Mouse (Mus musculus) thymus, postnatal 10 days (tissue): ENCODE measurements at regions not wholly inside any gene's neighbourhood (a gene's known extent, or its start where the extent isn't known, plus 50 kb on each side); places are given as distances from the start of the nearest gene placed in this dataset.
"Not testable (repeated sequence)": the region's sequence is repeated elsewhere in the genome, so short reads cannot be mapped to it uniquely, and the experiment has no call there.

Experiments used
- DNase-seq, 2 experiments: peaks; one replicate each; pipeline ENCODE4 v3.0.0; 2021; ENCODE audit warnings: low spot score in 2 of 2

- no peak for DNase-seq
Observed at GRCm38 (mm10) chr2:48315306-48315705, 498.6 kb upstream of the Acvr2a start.

GRCm38 (mm10) chr2:48316180-48316889 lies 497.6 kb upstream of the Acvr2a start:
- no peak for DNase-seq

- no peak for DNase-seq
Observed at GRCm38 (mm10) chr2:48317821-48318220, 496.1 kb upstream of the Acvr2a start.

GRCm38 (mm10) chr2:48318384-48319030 lies 495.4 kb upstream of the Acvr2a start:
- DNase-seq = no peak

- DNase-seq = no peak
Observed at GRCm38 (mm10) chr2:48321471-48321870, 492.4 kb upstream of the Acvr2a start.

GRCm38 (mm10) chr2:48322278-48322677 lies 491.6 kb upstream of the Acvr2a start:
- no peak for DNase-seq

- no peak for DNase-seq
Observed at GRCm38 (mm10) chr2:48328204-48328603, 485.7 kb upstream of the Acvr2a start.

GRCm38 (mm10) chr2:48332783-48333182 lies 481.1 kb upstream of the Acvr2a start:
- DNase-seq = no peak

GRCm38 (mm10) chr2:48348021-48348420 lies 465.9 kb upstream of the Acvr2a start:
- DNase-seq = no peak

GRCm38 (mm10) chr2:48349794-48350193 lies 464.1 kb upstream of the Acvr2a start:
- DNase-seq = no peak

- DNase-seq = no peak
Observed at GRCm38 (mm10) chr2:48350206-48350605, 463.7 kb upstream of the Acvr2a start.

GRCm38 (mm10) chr2:48371572-48371971 lies 442.3 kb upstream of the Acvr2a start:
- DNase-seq = not testable (repeated sequence)

- no peak for DNase-seq
Observed at GRCm38 (mm10) chr2:48373086-48373485, 440.8 kb upstream of the Acvr2a start.

- DNase-seq = no peak
Observed at GRCm38 (mm10) chr2:48374302-48374701, 439.6 kb upstream of the Acvr2a start.

GRCm38 (mm10) chr2:48378160-48378559 lies 435.7 kb upstream of the Acvr2a start:
- no peak for DNase-seq

- DNase-seq = no peak
Observed at GRCm38 (mm10) chr2:48378749-48379148, 435.2 kb upstream of the Acvr2a start.

- no peak for DNase-seq
Observed at GRCm38 (mm10) chr2:48380140-48380539, 433.8 kb upstream of the Acvr2a start.

GRCm38 (mm10) chr2:48380786-48381185 lies 433.1 kb upstream of the Acvr2a start:
- no peak for DNase-seq

- no peak for DNase-seq
Observed at GRCm38 (mm10) chr2:48381481-48382075, 432.3 kb upstream of the Acvr2a start.

GRCm38 (mm10) chr2:48398504-48398903 lies 415.4 kb upstream of the Acvr2a start:
- DNase-seq = no peak

GRCm38 (mm10) chr2:48399191-48399590 lies 414.7 kb upstream of the Acvr2a start:
- DNase-seq = no peak

- no peak for DNase-seq
Observed at GRCm38 (mm10) chr2:48402813-48403212, 411.1 kb upstream of the Acvr2a start.

GRCm38 (mm10) chr2:48404460-48404859 lies 409.4 kb upstream of the Acvr2a start:
- no peak for DNase-seq
